Mouse (Mus musculus) olfactory bulb, adult 2 months (tissue): ENCODE measurements around the gene Gpr35.

ENCODE experiments used
- CTCF ChIP-seq: fragments of 200-500 bp; IDR thresholded peaks from 2 replicates; pipeline ENCODE4 v1.5.1; 2012; ENCODE audit warnings: low read depth, mild to moderate bottlenecking, low read length, moderate library complexity; ENCODE audit not compliant: insufficient read depth
- POLR2A ChIP-seq: fragments of 200-500 bp; IDR thresholded peaks from 2 replicates; pipeline ENCODE4 v1.6.1; 2012; ENCODE audit warnings: mild to moderate bottlenecking, low read depth, low read length, moderate library complexity; ENCODE audit not compliant: insufficient read depth

DNA sequence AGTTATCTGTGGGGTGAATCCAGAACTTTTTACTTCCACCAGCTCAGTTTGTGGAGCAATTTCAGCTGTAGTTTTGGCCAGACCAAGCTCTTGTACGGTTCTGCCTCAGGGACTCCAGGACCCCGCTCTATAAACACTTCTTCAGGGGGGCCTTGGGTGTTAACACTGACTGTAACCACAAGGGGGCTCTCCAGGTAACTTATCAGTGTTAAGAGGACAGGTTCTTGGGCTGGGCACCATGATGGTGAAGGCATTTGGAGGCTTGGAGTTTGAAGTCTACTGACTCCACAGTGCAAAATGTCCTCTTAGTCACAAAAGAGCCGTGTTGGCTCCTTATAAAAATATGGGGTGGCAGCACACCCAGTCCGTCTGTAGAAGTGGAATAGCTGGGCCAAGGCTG is 41.6 kb upstream of the Gpr35 start:
- TF ChIP-seq POLR2A (no peak), CTCF (no peak)
